Mouse (Mus musculus): ENCODE measurements around the gene Pik3ap1. TPM values are rescaled to one million over a fixed set of nuclear protein-coding genes. Genes with fewer than 3 reads are reported as not detected.

The Pik3ap1 gene
- polyA plus RNA-seq, 1 experiment: 0.91 TPM

GRCm38 (mm10) chr19:41338379-41338778 is 46.5 kb downstream of the Pik3ap1 start:
- Histone ChIP-seq H3K4me3 (ENCODE audit: insufficient read depth, low read length) (no peak overlapping the region), H3K4me1 (ENCODE audit: control insufficient read depth, insufficient read depth, low read length) (no peaks in the 10 kb centered on the region), H3K27ac (ENCODE audit: insufficient read depth, low read length) (no peak overlapping the region)
- TF ChIP-seq CTCF (IDR thresholded peaks at IDR 0.05; ENCODE audit: borderline replicate concordance, insufficient read depth, low read length) (no peak), POLR2A (IDR thresholded peaks at IDR 0.05; ENCODE audit: low read depth, low read length) (no peak)

GRCm38 (mm10) chr19:41335721-41336120 is 49.2 kb downstream of the Pik3ap1 start:
- TF ChIP-seq POLR2A (IDR thresholded peaks at IDR 0.05; ENCODE audit: low read depth, low read length) (no peak), CTCF (IDR thresholded peaks at IDR 0.05; ENCODE audit: borderline replicate concordance, insufficient read depth, low read length) (no peak)
- Histone ChIP-seq H3K4me1 (ENCODE audit: control insufficient read depth, insufficient read depth, low read length) (no peaks in the 10 kb centered on the region), H3K4me3 (ENCODE audit: insufficient read depth, low read length) (no peak overlapping the region), H3K27ac (ENCODE audit: insufficient read depth, low read length) (no peak overlapping the region)

- Histone ChIP-seq H3K4me1 (ENCODE audit: control insufficient read depth, insufficient read depth, low read length) (no peaks in the 10 kb centered on the region), H3K4me3 (ENCODE audit: insufficient read depth, low read length) (no peak overlapping the region), H3K27ac (ENCODE audit: insufficient read depth, low read length) (no peak overlapping the region)
- TF ChIP-seq CTCF (IDR thresholded peaks at IDR 0.05; ENCODE audit: borderline replicate concordance, insufficient read depth, low read length) (no peak), POLR2A (IDR thresholded peaks at IDR 0.05; ENCODE audit: low read depth, low read length) (no peak)
Observed at GRCm38 (mm10) chr19:41332986-41333385, 51.9 kb downstream of the Pik3ap1 start.

GRCm38 (mm10) chr19:41332228-41332627 is 52.7 kb downstream of the Pik3ap1 start:
- no peak overlapping the region for H3K4me3 ChIP-seq (ENCODE audit: insufficient read depth, low read length)
- H3K4me1 ChIP-seq (ENCODE audit: control insufficient read depth, insufficient read depth, low read length): no peaks in the 10 kb centered on the region
- H3K27ac ChIP-seq (ENCODE audit: insufficient read depth, low read length): no peak overlapping the region
- TF ChIP-seq POLR2A (IDR thresholded peaks at IDR 0.05; ENCODE audit: low read depth, low read length) (no peak), CTCF (IDR thresholded peaks at IDR 0.05; ENCODE audit: borderline replicate concordance, insufficient read depth, low read length) (no peak)

- Histone ChIP-seq H3K4me1 (ENCODE audit: control insufficient read depth, insufficient read depth, low read length) (no peaks in the 10 kb centered on the region; the same call in 1 of the 2 replicates), H3K27ac (ENCODE audit: insufficient read depth, low read length) (no peak overlapping the region), H3K4me3 (ENCODE audit: insufficient read depth, low read length) (no peak overlapping the region)
- TF ChIP-seq CTCF (IDR thresholded peaks at IDR 0.05; ENCODE audit: borderline replicate concordance, insufficient read depth, low read length) (no peak), POLR2A (IDR thresholded peaks at IDR 0.05; ENCODE audit: low read depth, low read length) (no peak)
Observed at GRCm38 (mm10) chr19:41330401-41330800, 54.5 kb downstream of the Pik3ap1 start.

GRCm38 (mm10) chr19:41329961-41330360 is 54.9 kb downstream of the Pik3ap1 start:
- no peak overlapping the region for H3K27ac ChIP-seq (ENCODE audit: insufficient read depth, low read length)
- no peak overlapping the region for H3K4me3 ChIP-seq (ENCODE audit: insufficient read depth, low read length)
- TF ChIP-seq CTCF (IDR thresholded peaks at IDR 0.05; ENCODE audit: borderline replicate concordance, insufficient read depth, low read length) (no peak), POLR2A (IDR thresholded peaks at IDR 0.05; ENCODE audit: low read depth, low read length) (no peak)
- no peaks in the 10 kb centered on the region; the same call in 1 of the 2 replicates for H3K4me1 ChIP-seq (ENCODE audit: control insufficient read depth, insufficient read depth, low read length)

GRCm38 (mm10) chr19:41328743-41329142 is 56.2 kb downstream of the Pik3ap1 start:
- Histone ChIP-seq H3K4me1 (ENCODE audit: control insufficient read depth, insufficient read depth, low read length) (no peaks in the 10 kb centered on the region; the same call in 1 of the 2 replicates), H3K4me3 (ENCODE audit: insufficient read depth, low read length) (no peak overlapping the region), H3K27ac (ENCODE audit: insufficient read depth, low read length) (no peak overlapping the region)
- TF ChIP-seq POLR2A (IDR thresholded peaks at IDR 0.05; ENCODE audit: low read depth, low read length) (no peak), CTCF (IDR thresholded peaks at IDR 0.05; ENCODE audit: borderline replicate concordance, insufficient read depth, low read length) (no peak)

- no peak overlapping the region for H3K27ac ChIP-seq (ENCODE audit: insufficient read depth, low read length)
- no peak overlapping the region for H3K4me3 ChIP-seq (ENCODE audit: insufficient read depth, low read length)
- no peak for TF ChIP-seq CTCF (IDR thresholded peaks at IDR 0.05; ENCODE audit: borderline replicate concordance, insufficient read depth, low read length)
- no peak for TF ChIP-seq POLR2A (IDR thresholded peaks at IDR 0.05; ENCODE audit: low read depth, low read length)
- H3K4me1 ChIP-seq (ENCODE audit: control insufficient read depth, insufficient read depth, low read length): no peaks in the 10 kb centered on the region; the same call in 1 of the 2 replicates
Observed at GRCm38 (mm10) chr19:41323813-41324212, 61.1 kb downstream of the Pik3ap1 start.

GRCm38 (mm10) chr19:41323125-41323524 is 61.8 kb downstream of the Pik3ap1 start:
- H3K27ac ChIP-seq (ENCODE audit: insufficient read depth, low read length): no peak overlapping the region
- no peak overlapping the region for H3K4me3 ChIP-seq (ENCODE audit: insufficient read depth, low read length)
- no peak for TF ChIP-seq CTCF (IDR thresholded peaks at IDR 0.05; ENCODE audit: borderline replicate concordance, insufficient read depth, low read length)
- TF ChIP-seq POLR2A (IDR thresholded peaks at IDR 0.05; ENCODE audit: low read depth, low read length): no peak
- no peaks in the 10 kb centered on the region; the same call in 1 of the 2 replicates for H3K4me1 ChIP-seq (ENCODE audit: control insufficient read depth, insufficient read depth, low read length)

GRCm38 (mm10) chr19:41321149-41321548 is 63.8 kb downstream of the Pik3ap1 start:
- Histone ChIP-seq H3K4me3 (ENCODE audit: insufficient read depth, low read length) (no peak overlapping the region), H3K27ac (ENCODE audit: insufficient read depth, low read length) (no peak overlapping the region), H3K4me1 (ENCODE audit: control insufficient read depth, insufficient read depth, low read length) (no peaks in the 10 kb centered on the region; the same call in 1 of the 2 replicates)
- no peak for TF ChIP-seq POLR2A (IDR thresholded peaks at IDR 0.05; ENCODE audit: low read depth, low read length)
- no peak for TF ChIP-seq CTCF (IDR thresholded peaks at IDR 0.05; ENCODE audit: borderline replicate concordance, insufficient read depth, low read length)
